In the genomic region with DNA sequence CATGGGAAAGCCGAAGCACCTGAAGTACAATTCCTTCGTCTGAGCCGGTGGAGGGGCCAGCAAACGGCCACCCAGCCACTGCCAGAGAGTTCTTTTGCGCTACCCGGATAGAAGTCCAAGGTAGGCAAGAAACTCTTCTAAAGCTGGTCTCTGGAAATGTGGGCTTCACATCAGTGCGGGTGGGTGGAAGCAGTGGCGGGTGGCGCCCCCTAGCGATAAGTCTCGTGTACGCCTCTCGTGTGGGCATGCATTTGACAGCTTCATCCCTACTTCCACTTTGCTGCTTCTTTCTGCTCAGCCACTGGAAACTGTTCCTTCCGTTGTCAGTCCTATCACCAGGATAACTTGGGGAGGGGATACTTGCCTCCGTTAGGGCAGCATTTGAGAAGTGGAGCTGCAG, we compare ENCODE assay signal across 9 mouse cellular contexts. TPM values are rescaled to one million over a fixed set of nuclear protein-coding genes. Genes with fewer than 3 reads are reported as not detected.
DNase-seq lines count a peak whose midpoint lies in the region; ATAC-seq and TF ChIP-seq lines count a peak whose summit lies in the region.
"Had no signal": no experiment of that assay in that cellular context is flagged by ENCODE, and none has a peak within 500 bp of the region (broad histone marks: within the 10 kb centered on the region; RNA-seq: fewer than 3 reads in every experiment).

No protein-coding gene starts in this region.

- WGBS in forebrain, embryonic 14.5 days: 36% methylated on average over 15 of the region's 15 CpGs
- 43% methylated on average over 15 of the region's 15 CpGs for WGBS in forebrain, embryonic 15.5 days
- WGBS in lung, adult 2 months: 42% methylated on average over 14 of the region's 15 CpGs

- H3K4me2 ChIP-seq in forebrain, embryonic 14.5 days (ENCODE audit: low read length): no peak overlapping the region
- no peak overlapping the region for H3K4me2 ChIP-seq in forebrain, embryonic 15.5 days (replicated peaks)

- ATAC-seq in forebrain, embryonic 14.5 days: no peak
- no peak for ATAC-seq in forebrain, embryonic 15.5 days (replicated peaks)
- peak; percentile 29 for ATAC-seq in inflammation-experienced regulatory T-cells, adult 6 months

- H3K9me3 ChIP-seq in forebrain, embryonic 14.5 days (replicated peaks; ENCODE audit: control insufficient read depth, low read length): no peaks in the 10 kb centered on the region
- H3K9me3 ChIP-seq in forebrain, embryonic 15.5 days: no peaks in the 10 kb centered on the region

- peaks cover 4% of the 10 kb centered on the region; the same call in 1 of the 2 replicates for H3K4me1 ChIP-seq in forebrain, embryonic 14.5 days (ENCODE audit: control insufficient read depth, insufficient read depth, low read length)
- H3K4me1 ChIP-seq in forebrain, embryonic 15.5 days: peaks cover 10% of the 10 kb centered on the region
- H3K4me1 ChIP-seq in lung, adult 2 months (ENCODE audit: control insufficient read depth, insufficient read depth, low read length): no peaks in the 10 kb centered on the region

- no peak overlapping the region for H3K27ac ChIP-seq in forebrain, embryonic 14.5 days (ENCODE audit: low read depth, low read length)
- H3K27ac ChIP-seq in forebrain, embryonic 15.5 days (replicated peaks): no peak overlapping the region

- no peak for TF ChIP-seq POLR2A in lung, adult 2 months (IDR thresholded peaks at IDR 0.05; ENCODE audit: borderline replicate concordance, extremely low read depth, low read depth, low read length)

- H3K27me3 ChIP-seq in forebrain, embryonic 14.5 days (replicated peaks; ENCODE audit: control insufficient read depth, insufficient read depth, low read length): 0 out of 2 replicates have a peak, but pooled peaks cover 3% of the 10 kb centered on the region
- H3K27me3 ChIP-seq in forebrain, embryonic 15.5 days: peaks cover 3% of the 10 kb centered on the region; the same call in 1 of the 2 replicates

- peak; percentile 37 for TF ChIP-seq CTCF in lung, adult 2 months (IDR thresholded peaks at IDR 0.05; ENCODE audit: insufficient read depth, low read length)

- DNase-seq in forebrain, embryonic 14.5 days (ENCODE audit: low spot score): peak; percentile 29
- DNase-seq in lung, adult 2 months: no peak
- DNase-seq in lung, postnatal 25 days (ENCODE audit: low spot score): no peak
- DNase-seq in adrenal gland, postnatal 25 days: peak; percentile 50
- DNase-seq in testis, postnatal 14 days (ENCODE audit: low spot score): peak; percentile 63
- DNase-seq in ovary, postnatal 14 days (ENCODE audit: low spot score): no peak

- no peak overlapping the region for H3K4me3 ChIP-seq in forebrain, embryonic 14.5 days (ENCODE audit: low read depth, low read length)
- no peak overlapping the region for H3K4me3 ChIP-seq in forebrain, embryonic 15.5 days
- H3K4me3 ChIP-seq in lung, adult 2 months (replicated peaks; ENCODE audit: extremely low read depth, low read depth, low read length): no peak overlapping the region

- H3K36me3 ChIP-seq in forebrain, embryonic 14.5 days (ENCODE audit: control insufficient read depth, insufficient read depth, low read length): no peaks in the 10 kb centered on the region
- H3K36me3 ChIP-seq in forebrain, embryonic 15.5 days: no peaks in the 10 kb centered on the region

- no peak overlapping the region for H3K9ac ChIP-seq in forebrain, embryonic 14.5 days (ENCODE audit: low read length)
- no peak overlapping the region for H3K9ac ChIP-seq in forebrain, embryonic 15.5 days (replicated peaks)

RNA-seq across cellular contexts. Expression of a gene that starts 15.1 kb away (rescaled TPM):
- polyA plus RNA-seq in forebrain, embryonic 14.5 days (2014; fragmentation: Nextera tagmentation; extraction: Ambion mirVana): 0.99 and 1.5 TPM in 2 replicates
- polyA plus RNA-seq in forebrain, embryonic 15.5 days (2015; fragmentation: Nextera tagmentation; extraction: Ambion mirVana): 0.94 and 1.3 TPM in 2 replicates
- polyA plus RNA-seq in lung, adult 2 months (2012; rRNA removed): 10.9 and 12.9 TPM in 2 replicates
- total RNA-seq in adrenal gland, postnatal 25 days (2021): 0.58 and 1.5 TPM in 2 replicates
- 100 to 1,000 TPM; 241 to 287 (median 257) TPM for polyA plus RNA-seq in inflammation-experienced regulatory T-cells, adult 6 months (2017; shearing (Covaris generic))

RNA-seq across cellular contexts. Expression of a gene that starts 32.2 kb away (rescaled TPM):
- polyA plus RNA-seq in forebrain, embryonic 14.5 days (2014; fragmentation: Nextera tagmentation; extraction: Ambion mirVana): 73.7 and 86.8 TPM in 2 replicates
- polyA plus RNA-seq in forebrain, embryonic 15.5 days (2015; fragmentation: Nextera tagmentation; extraction: Ambion mirVana): 97.8 and 99.8 TPM in 2 replicates
- 107 and 111 TPM in 2 replicates for polyA plus RNA-seq in lung, adult 2 months (2012; rRNA removed)
- 119 and 140 TPM in 2 replicates for total RNA-seq in adrenal gland, postnatal 25 days (2021)
- 10 to 100 TPM; 37.4 to 47.1 (median 41.0) TPM for polyA plus RNA-seq in inflammation-experienced regulatory T-cells, adult 6 months (2017; shearing (Covaris generic))

RNA-seq across cellular contexts. Expression of a gene that starts 36.5 kb away (rescaled TPM):
- polyA plus RNA-seq in forebrain, embryonic 14.5 days (2014; fragmentation: Nextera tagmentation; extraction: Ambion mirVana): 0.40 TPM in 1 of 2 replicates, not detected in the other
- 0.31 and 0.43 TPM in 2 replicates for polyA plus RNA-seq in forebrain, embryonic 15.5 days (2015; fragmentation: Nextera tagmentation; extraction: Ambion mirVana)
- not detected in 2 replicates for polyA plus RNA-seq in lung, adult 2 months (2012; rRNA removed)
- total RNA-seq in adrenal gland, postnatal 25 days (2021): not detected in 2 replicates
- not detected for polyA plus RNA-seq in inflammation-experienced regulatory T-cells, adult 6 months (2017; shearing (Covaris generic))
- polyA plus RNA-seq: large intestine, adult 2 months had no signal

RNA-seq across cellular contexts. Expression of a gene that starts 55.2 kb away (rescaled TPM):
- polyA plus RNA-seq in forebrain, embryonic 14.5 days (2014; fragmentation: Nextera tagmentation; extraction: Ambion mirVana): 606 and 697 TPM in 2 replicates
- polyA plus RNA-seq in forebrain, embryonic 15.5 days (2015; fragmentation: Nextera tagmentation; extraction: Ambion mirVana): 542 and 553 TPM in 2 replicates
- polyA plus RNA-seq in lung, adult 2 months (2012; rRNA removed): 249 and 279 TPM in 2 replicates
- 788 and 983 TPM in 2 replicates for total RNA-seq in adrenal gland, postnatal 25 days (2021)
- polyA plus RNA-seq in inflammation-experienced regulatory T-cells, adult 6 months (2017; shearing (Covaris generic)): 100 to 1,000 TPM; 273 to 480 (median 293) TPM

Comparison
In these comparisons a context has a peak if more than half of its experiments do, and no peak if none do; other contexts are left out.
1. DNase-seq: peak in forebrain, embryonic 14.5 days (single experiment), adrenal gland, postnatal 25 days (single experiment) and testis, postnatal 14 days (single experiment); none in lung, adult 2 months (single experiment), lung, postnatal 25 days (single experiment) and ovary, postnatal 14 days (single experiment).
2. RNA of a gene that starts 15.1 kb away (polyA plus RNA-seq): 241 to 287 TPM in inflammation-experienced regulatory T-cells, adult 6 months; 10.9 to 12.9 TPM in lung, adult 2 months, 0.99 to 1.5 TPM in forebrain, embryonic 14.5 days and 0.94 to 1.3 TPM in forebrain, embryonic 15.5 days; every median in the first group is over 10 times any median in the second.